Mouse (Mus musculus): Measurements from ENCODE around the gene Atg9b.

- TF ChIP-seq GATA1 (IDR thresholded peaks at IDR 0.05; ENCODE audit: borderline replicate concordance, low read length) = no peak
- TF ChIP-seq FLI1 (IDR thresholded peaks at IDR 0.05; ENCODE audit: low read length) = no peak
Observed at GRCm38 (mm10) chr5:24401969-24402368, 10.0 kb upstream of the Atg9b start.
